Mouse (Mus musculus) MEL (cell line): ENCODE data around the gene Cspg4. TPM values are rescaled to one million over a fixed set of nuclear protein-coding genes. Genes with fewer than 3 reads are reported as not detected.

ENCODE experiments used
- DNase-seq: peaks from one replicate; pipeline ENCODE4 v3.0.0; 2011; ENCODE audit warnings: low read depth, low spot score
- H3K27ac ChIP-seq: 2 replicates; pipeline ENCODE4 v1.5.1; 2012; ENCODE audit warnings: low read depth, mild to moderate bottlenecking, control low read depth, low read length, moderate library complexity; ENCODE audit not compliant: control insufficient read depth
- H3K27me3 ChIP-seq, 2 experiments: fragments of 150-350 bp in 1 of 2; sonication (generic) in 1 of 2; 2 replicates each; pipeline ENCODE4 v1.6.1; 2012; ENCODE audit warnings: low read length in 2 of 2, mild to moderate bottlenecking in 2 of 2, improper control_type of control experiment in 1 of 2, moderate library complexity in 1 of 2; ENCODE audit not compliant: insufficient read depth in 2 of 2, control insufficient read depth in 1 of 2
- H3K36me3 ChIP-seq, 2 experiments: 2 replicates each; pipeline ENCODE4 v1.6.1; 2012 to 2014; ENCODE audit warnings: low read length in 2 of 2, improper control_type of control experiment in 1 of 2, inconsistent platforms in 1 of 2, mild to moderate bottlenecking in 1 of 2; ENCODE audit not compliant: insufficient read depth in 2 of 2, control insufficient read depth in 1 of 2
- H3K4me1 ChIP-seq, 2 experiments: fragments of 150-350 bp in 1 of 2; sonication (generic) in 1 of 2; 2 replicates each; pipeline ENCODE4 v1.6.1; 2012; ENCODE audit warnings: low read length in 2 of 2, improper control_type of control experiment in 1 of 2, mild to moderate bottlenecking in 1 of 2; ENCODE audit not compliant: insufficient read depth in 2 of 2, control insufficient read depth in 1 of 2
- H3K4me3 ChIP-seq, 2 experiments: fragments of 150-350 bp in 1 of 2; sonication (generic) in 1 of 2; 2 replicates each; pipeline ENCODE4 v1.5.1; 2012; ENCODE audit warnings: low read depth in 2 of 2, low read length in 2 of 2, mild to moderate bottlenecking in 2 of 2, moderate library complexity in 2 of 2, control low read depth in 1 of 2, improper control_type of control experiment in 1 of 2; ENCODE audit not compliant: control insufficient read depth in 1 of 2, insufficient read depth in 1 of 2
- H3K79me2 ChIP-seq: 2 replicates; pipeline ENCODE4 v1.6.1; 2012; ENCODE audit warnings: mild to moderate bottlenecking, low read length, moderate library complexity; ENCODE audit not compliant: control insufficient read depth, poor library complexity, insufficient read depth
- H3K9ac ChIP-seq: 2 replicates; pipeline ENCODE4 v1.6.1; 2012; ENCODE audit warnings: low read depth, mild to moderate bottlenecking, control low read depth, low read length, moderate library complexity; ENCODE audit not compliant: control insufficient read depth, poor library complexity, severe bottlenecking
- H3K9me3 ChIP-seq: fragments of 150-350 bp; sonication (generic); replicated peaks from 2 replicates; pipeline ENCODE4 v1.6.1; 2012; ENCODE audit warnings: mild to moderate bottlenecking, low read length, improper control_type of control experiment, moderate library complexity; ENCODE audit not compliant: insufficient read depth
- BHLHE40 ChIP-seq: IDR thresholded peaks from 2 replicates; pipeline ENCODE4 v1.6.1; 2012; ENCODE audit warnings: low read depth, mild to moderate bottlenecking, inconsistent platforms, low read length, improper control_type of control experiment, borderline replicate concordance
- E2F4 ChIP-seq: IDR thresholded peaks from 2 replicates; pipeline ENCODE4 v1.6.1; 2011; ENCODE audit warnings: low read depth, low read length, improper control_type of control experiment, borderline replicate concordance
- GABPA ChIP-seq: IDR thresholded peaks from 2 replicates; pipeline ENCODE4 v1.6.1; 2012; ENCODE audit warnings: low read depth, mild to moderate bottlenecking, inconsistent platforms, low read length, improper control_type of control experiment, moderate library complexity
- HCFC1 ChIP-seq: IDR thresholded peaks from 2 replicates; pipeline ENCODE4 v1.6.1; 2012; ENCODE audit warnings: low read depth, mild to moderate bottlenecking, inconsistent platforms, low read length, improper control_type of control experiment, moderate library complexity
- MAFK ChIP-seq: IDR thresholded peaks from 2 replicates; pipeline ENCODE4 v1.6.1; 2011; ENCODE audit warnings: low read depth, mild to moderate bottlenecking, low read length, improper control_type of control experiment, borderline replicate concordance
- MAX ChIP-seq: IDR thresholded peaks from 2 replicates; pipeline ENCODE4 v1.6.1; 2011; ENCODE audit warnings: low read length, improper control_type of control experiment
- MAZ ChIP-seq: IDR thresholded peaks from 2 replicates; pipeline ENCODE4 v1.6.1; 2012; ENCODE audit warnings: low read depth, mild to moderate bottlenecking, inconsistent platforms, low read length, improper control_type of control experiment
- MEF2A ChIP-seq: IDR thresholded peaks from 2 replicates; pipeline ENCODE4 v1.6.1; 2014; ENCODE audit warnings: low read depth, mild to moderate bottlenecking, inconsistent platforms, low read length, improper control_type of control experiment; ENCODE audit not compliant: poor library complexity, insufficient replicate concordance, severe bottlenecking; ENCODE audit errors: extremely low read depth
- MXI1 ChIP-seq: IDR thresholded peaks from 2 replicates; pipeline ENCODE4 v1.6.1; 2011; ENCODE audit warnings: mild to moderate bottlenecking, low read depth, low read length, improper control_type of control experiment
- NELFE ChIP-seq: IDR thresholded peaks from 2 replicates; pipeline ENCODE4 v1.6.1; 2011; ENCODE audit warnings: low read depth, low read length, improper control_type of control experiment
- POLR2A ChIP-seq, 2 experiments: IDR thresholded peaks; 2 replicates each; pipeline ENCODE4 v1.6.1; 2011 to 2012; ENCODE audit warnings: low read length in 2 of 2, mild to moderate bottlenecking in 2 of 2, control low read depth in 1 of 2, improper control_type of control experiment in 1 of 2, low read depth in 1 of 2, moderate library complexity in 1 of 2; ENCODE audit not compliant: control insufficient read depth in 1 of 2, insufficient read depth in 1 of 2, poor library complexity in 1 of 2
- POLR2AphosphoS2 ChIP-seq: IDR thresholded peaks from 2 replicates; pipeline ENCODE4 v1.6.1; 2011; ENCODE audit warnings: low read length, improper control_type of control experiment
- RCOR1 ChIP-seq: IDR thresholded peaks from 2 replicates; pipeline ENCODE4 v1.6.1; 2012; ENCODE audit warnings: low read depth, mild to moderate bottlenecking, inconsistent platforms, low read length, improper control_type of control experiment
- SIN3A ChIP-seq: IDR thresholded peaks from 2 replicates; pipeline ENCODE4 v1.6.1; 2012; ENCODE audit warnings: low read length, improper control_type of control experiment, inconsistent platforms
- TAL1 ChIP-seq: IDR thresholded peaks from 2 replicates; pipeline ENCODE4 v1.6.1; 2012; ENCODE audit warnings: mild to moderate bottlenecking, inconsistent platforms, low read length, moderate library complexity, mixed read lengths
- TBP ChIP-seq: IDR thresholded peaks from 2 replicates; pipeline ENCODE4 v1.8.0; 2011; ENCODE audit warnings: low read depth, low read length, improper control_type of control experiment
- TCF12 ChIP-seq: IDR thresholded peaks from 2 replicates; pipeline ENCODE4 v1.6.1; 2014; ENCODE audit warnings: low read depth, mild to moderate bottlenecking, inconsistent platforms, low read length, improper control_type of control experiment, moderate library complexity
- UBTF ChIP-seq: IDR thresholded peaks from 2 replicates; pipeline ENCODE4 v1.6.1; 2012; ENCODE audit warnings: low read depth, mild to moderate bottlenecking, inconsistent platforms, low read length, improper control_type of control experiment, moderate library complexity, borderline replicate concordance; ENCODE audit not compliant: insufficient read depth
- ZC3H11A ChIP-seq: IDR thresholded peaks from 2 replicates; pipeline ENCODE4 v1.6.1; 2012; ENCODE audit warnings: low read depth, mild to moderate bottlenecking, inconsistent platforms, low read length, improper control_type of control experiment
- ZKSCAN1 ChIP-seq: IDR thresholded peaks from 2 replicates; pipeline ENCODE4 v1.6.1; 2012; ENCODE audit warnings: low read depth, mild to moderate bottlenecking, inconsistent platforms, low read length, improper control_type of control experiment, moderate library complexity
- ZNF384 ChIP-seq: IDR thresholded peaks from 2 replicates; pipeline ENCODE4 v1.6.1; 2012; ENCODE audit warnings: low read depth, mild to moderate bottlenecking, inconsistent platforms, low read length, improper control_type of control experiment
- polyA plus RNA-seq, 2 experiments: library from polyadenylated mRNA; stranded (reverse) in 1 of 2; unstranded in 1 of 2; fragments of >175 nt in 1 of 2; fragments of >200 nt in 1 of 2; gene quantifications; 2 replicates each; pipeline versions ENCODE4 v1.2.1 to v1.2.4; 2012; ENCODE audit warnings: low replicate concordance in 2 of 2, low read depth in 1 of 2; ENCODE audit not compliant: insufficient read length in 2 of 2, insufficient read depth in 1 of 2, missing spikeins in 1 of 2
- total RNA-seq: library from RNA; depleted of rRNA; stranded (reverse); fragments of 300-350 nt; gene quantifications from 2 replicates; pipeline ENCODE4 v1.2.3, GENCODE M21; 2012

The Cspg4 gene
- total and polyA plus RNA-seq, 3 experiments, result 0.15 to 0.23 TPM; not detected in 1

- no peaks in the 10 kb centered on the region for H3K27me3 ChIP-seq
- DNase-seq, result no peak
Observed at GRCm38 (mm10) chr9:56883470-56883869, 18.6 kb downstream of the Cspg4 start.

GRCm38 (mm10) chr9:56884328-56884727 is 19.5 kb downstream of the Cspg4 start:
- no peaks in the 10 kb centered on the region for H3K9me3 ChIP-seq
- no peaks in the 10 kb centered on the region for H3K27me3 ChIP-seq
- no peak overlapping the region for H3K27ac ChIP-seq
- H3K79me2 ChIP-seq, result no peaks in the 10 kb centered on the region
- no peak for TF ChIP-seq SIN3A
- no peak for TF ChIP-seq UBTF
- no peak for TF ChIP-seq HCFC1
- TF ChIP-seq MAFK, result no peak
- TF ChIP-seq NELFE, result no peak
- no peak for TF ChIP-seq BHLHE40
- TF ChIP-seq MXI1, result no peak
- no peak for TF ChIP-seq POLR2A (IDR thresholded peaks at IDR 0.05; ENCODE audit: control insufficient read depth in 1 of 2, insufficient read depth in 1 of 2, low read depth in 1 of 2, low read length in 2 of 2, poor library complexity in 1 of 2)
- TF ChIP-seq TBP, result no peak
- TF ChIP-seq POLR2AphosphoS2, result no peak
- no peak for TF ChIP-seq GABPA
- TF ChIP-seq TAL1, result no peak
- no peak for TF ChIP-seq MEF2A
- no peak for TF ChIP-seq ZNF384
- no peak for TF ChIP-seq ZKSCAN1
- no peak for TF ChIP-seq TCF12
- TF ChIP-seq MAZ, result no peak
- TF ChIP-seq E2F4, result no peak
- TF ChIP-seq, all 39 proteins: peak for 0
- H3K9ac ChIP-seq, result no peak overlapping the region
- H3K4me1 ChIP-seq, result no peaks in the 10 kb centered on the region
- DNase-seq, result no peak
- no peaks in the 10 kb centered on the region for H3K36me3 ChIP-seq
- H3K4me3 ChIP-seq, result no peak overlapping the region

More at GRCm38 (mm10) chr9:56883470-56883869, 18.6 kb downstream of the Cspg4 start:
- H3K9ac ChIP-seq, result no peak overlapping the region
- H3K36me3 ChIP-seq, result no peaks in the 10 kb centered on the region
- no peaks in the 10 kb centered on the region for H3K4me1 ChIP-seq
- no peaks in the 10 kb centered on the region for H3K9me3 ChIP-seq
- no peak overlapping the region for H3K4me3 ChIP-seq
- no peaks in the 10 kb centered on the region for H3K79me2 ChIP-seq
- TF ChIP-seq MAX (no peak), ZC3H11A (no peak), MAZ (no peak), MAFK (no peak), RCOR1 (no peak)
- TF ChIP-seq, all 39 proteins: peak for 0
- no peak overlapping the region for H3K27ac ChIP-seq
